Mouse (Mus musculus) c-Kit-positive CD71-positive TER-119-positive erythroid progenitor cells, embryonic 14.5 days (primary cell): ENCODE measurements around the gene Ccdc38.

Source experiments
- DNase-seq: peaks from one replicate; pipeline ENCODE4 v3.0.0-alpha.2; 2013; ENCODE audit warnings: low spot score

The Ccdc38 gene

GRCm38 (mm10) chr10:93609236-93609635 lies 68.8 kb downstream of the Ccdc38 start:
- DNase-seq, result no peak

GRCm38 (mm10) chr10:93610896-93611295 lies 70.5 kb downstream of the Ccdc38 start:
- no peak for DNase-seq

- no peak for DNase-seq
Observed at GRCm38 (mm10) chr10:93611419-93612007, 71.1 kb downstream of the Ccdc38 start.

- DNase-seq, result no peak
Observed at GRCm38 (mm10) chr10:93614850-93615249, 74.4 kb downstream of the Ccdc38 start.

GRCm38 (mm10) chr10:93620438-93621179 lies 80.2 kb downstream of the Ccdc38 start:
- no peak for DNase-seq

GRCm38 (mm10) chr10:93623725-93624124 lies 83.3 kb downstream of the Ccdc38 start:
- DNase-seq, result no peak

- DNase-seq, result no peak
Observed at GRCm38 (mm10) chr10:93624151-93624550, 83.7 kb downstream of the Ccdc38 start.

GRCm38 (mm10) chr10:93630310-93630709 lies 89.9 kb downstream of the Ccdc38 start:
- no peak for DNase-seq

- no peak for DNase-seq
Observed at GRCm38 (mm10) chr10:93632086-93632485, 91.7 kb downstream of the Ccdc38 start.

- DNase-seq, result no peak
Observed at GRCm38 (mm10) chr10:93633563-93633962, 93.1 kb downstream of the Ccdc38 start.
